Mouse (Mus musculus) left cerebral cortex, postnatal 4 days (tissue): Measurements from ENCODE around the gene Fuom. TPM values are rescaled to one million over a fixed set of nuclear protein-coding genes. Genes with fewer than 3 reads are reported as not detected.
A peak's percentile ranks its signal among the peaks of the same experiment; 100 is the strongest.
"Not testable (repeated sequence)": the region's sequence is repeated elsewhere in the genome, so short reads cannot be mapped to it uniquely, and the experiment has no call there.

ENCODE experiments used
- DNase-seq: peaks from one replicate; pipeline ENCODE4 v3.0.0-alpha.2; 2022
- intact Hi-C: fragments of 180-260 bp; cut with DNase I; formaldehyde crosslinking; loops from one replicate; pipeline ENCODE4 v1.15.1; 2025
- total RNA-seq, 2 experiments: library from RNA; stranded (reverse); gene quantifications; 2 replicates each; pipeline ENCODE4 v1.2.3; 2021

The Fuom gene
- 10 to 100 TPM; 10.4 to 15.3 TPM for total RNA-seq

- intact Hi-C loops: no loop called here
- DNase-seq: peak; percentile 71
Measured at GRCm38 (mm10) chr7:140101993-140102860, at the start of gene Fuom. Fuom (minus strand) TSS chr7:140102441.

GRCm38 (mm10) chr7:140144550-140144949 is 42.3 kb upstream of the Fuom start:
- intact Hi-C loops: no loop called here

GRCm38 (mm10) chr7:140141350-140141749 is 39.1 kb upstream of the Fuom start:
- intact Hi-C loops: no loop called here
- peak; percentile 70 for DNase-seq

More at GRCm38 (mm10) chr7:140144550-140144949, 42.3 kb upstream of the Fuom start:
- no peak for DNase-seq

- DNase-seq: no peak
- intact Hi-C loops: no loop called here
Measured at GRCm38 (mm10) chr7:140138021-140138310, 35.7 kb upstream of the Fuom start.

GRCm38 (mm10) chr7:140137135-140138020 is 35.1 kb upstream of the Fuom start, which contains the start of gene Mtg1:
Mtg1 (plus strand) TSS chr7:140137564.
- DNase-seq: peak; percentile 97
- intact Hi-C loops: no loop called here

- intact Hi-C loops: no loop called here
- no peak for DNase-seq
Measured at GRCm38 (mm10) chr7:140135106-140135770, 33.0 kb upstream of the Fuom start.

GRCm38 (mm10) chr7:140134033-140134432 is 31.8 kb upstream of the Fuom start:
- intact Hi-C loops, DNase-seq: not testable (repeated sequence)

GRCm38 (mm10) chr7:140132184-140132583 is 29.9 kb upstream of the Fuom start:
- intact Hi-C loops, DNase-seq: not testable (repeated sequence)

- DNase-seq: no peak
- intact Hi-C loops: no loop called here
Measured at GRCm38 (mm10) chr7:140127911-140128310, 25.7 kb upstream of the Fuom start.

GRCm38 (mm10) chr7:140126934-140127333 is 24.7 kb upstream of the Fuom start:
- no peak for DNase-seq
- intact Hi-C loops: no loop called here

GRCm38 (mm10) chr7:140126022-140126350 is 23.7 kb upstream of the Fuom start:
- no peak for DNase-seq
- intact Hi-C loops: no loop called here

- DNase-seq: peak; percentile 94
- intact Hi-C loops: no loop called here
Measured at GRCm38 (mm10) chr7:140125278-140126021, 23.2 kb upstream of the Fuom start.

- intact Hi-C loops: no loop called here
- DNase-seq: no peak
Measured at GRCm38 (mm10) chr7:140124382-140124781, 22.1 kb upstream of the Fuom start.

- no peak for DNase-seq
- intact Hi-C loops: no loop called here
Measured at GRCm38 (mm10) chr7:140122765-140123164, 20.5 kb upstream of the Fuom start.

- intact Hi-C loops: no loop called here
- no peak for DNase-seq
Measured at GRCm38 (mm10) chr7:140121338-140121910, 19.2 kb upstream of the Fuom start.

- intact Hi-C loops: no loop called here
- no peak for DNase-seq
Measured at GRCm38 (mm10) chr7:140120484-140120883, 18.2 kb upstream of the Fuom start.

GRCm38 (mm10) chr7:140116329-140117054 is 14.3 kb upstream of the Fuom start, which contains the start of gene Echs1:
Echs1 (minus strand) TSS chr7:140116476.
- intact Hi-C loops: no loop called here
- peak; percentile 89 for DNase-seq

- intact Hi-C loops: no loop called here
- peak; percentile 24 for DNase-seq
Measured at GRCm38 (mm10) chr7:140115583-140116328, 13.5 kb upstream of the Fuom start, which contains the start of gene Paox. Paox (plus strand) TSS chr7:140115799.

- intact Hi-C loops: no loop called here
- DNase-seq: no peak
Measured at GRCm38 (mm10) chr7:140111943-140112342, 9.7 kb upstream of the Fuom start.
